Mouse (Mus musculus) heart, postnatal 10 days (tissue): ENCODE results near the gene Cd80. TPM values are rescaled to one million over a fixed set of nuclear protein-coding genes. Genes with fewer than 3 reads are reported as not detected.
"Not testable (repeated sequence)": the region's sequence is repeated elsewhere in the genome, so short reads cannot be mapped to it uniquely, and the experiment has no call there.

Source experiments
- DNase-seq, 2 experiments: peaks; one replicate each; pipeline ENCODE4 v3.0.0; 2021
- intact Hi-C: fragments of 180-260 bp; cut with DNase I; formaldehyde crosslinking; loops from one replicate; pipeline ENCODE4 v1.15.1; 2025
- total RNA-seq, 2 experiments: library from RNA; stranded (reverse); gene quantifications; 2 replicates each; pipeline ENCODE4 v1.2.3; 2021

Gene Cd80
- total RNA-seq, 2 experiments from 2014 or later: 0.53 to 0.84 TPM

DNA sequence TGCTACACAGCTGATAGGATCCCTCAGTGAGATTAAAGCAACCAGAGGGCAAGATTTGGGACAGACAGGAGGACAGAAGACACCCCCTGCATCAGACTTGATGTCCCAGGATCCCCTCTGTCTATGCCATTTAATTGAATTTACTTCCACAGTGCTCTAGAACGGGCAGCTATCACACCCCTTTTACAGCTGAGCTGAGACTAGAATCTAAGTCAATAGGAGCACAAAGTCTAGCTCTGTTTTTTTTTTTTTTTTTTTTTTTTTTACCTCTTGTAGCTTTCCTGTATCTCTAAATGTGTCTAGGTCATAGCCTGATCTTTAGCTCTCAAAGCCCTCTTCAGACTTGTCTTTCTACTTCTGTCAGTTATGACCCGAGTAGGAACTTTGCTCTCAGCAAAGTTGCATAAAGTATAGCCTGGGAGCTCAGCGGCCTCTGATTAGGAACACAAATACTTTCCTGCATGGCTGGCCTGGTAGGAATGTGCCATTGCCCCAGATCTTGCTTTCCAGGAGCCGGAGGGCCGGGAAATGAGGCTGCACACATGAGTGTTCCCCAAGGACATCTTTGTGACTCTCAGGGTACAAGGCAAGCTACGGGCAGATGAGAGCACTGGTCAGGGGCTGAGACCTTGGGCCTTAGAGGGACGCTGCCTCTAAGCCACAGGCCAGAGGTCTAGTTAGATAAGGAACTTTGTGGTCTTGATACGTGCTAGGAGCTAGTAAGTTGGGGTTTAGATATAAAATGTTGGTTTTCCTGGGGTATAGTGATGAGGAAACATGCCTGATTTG, 12.8 kb downstream of the Cd80 start:
- intact Hi-C loops: no loop called here
- DNase-seq: no peak

DNA sequence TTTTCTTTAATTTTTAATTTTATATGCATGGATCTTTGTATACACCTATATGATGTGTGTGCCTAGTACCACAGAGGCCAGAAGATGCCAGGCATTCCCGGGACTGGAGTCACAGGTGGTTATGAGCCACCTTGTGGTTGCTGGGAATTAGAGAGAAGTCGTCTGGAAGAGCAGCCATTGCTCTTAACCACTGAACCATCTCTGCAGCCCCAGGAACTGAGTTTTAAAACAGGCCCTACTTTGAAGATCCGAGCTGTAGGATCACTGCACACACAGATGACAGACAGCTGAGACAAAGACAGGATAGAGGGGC, 13.3 kb downstream of the Cd80 start:
- intact Hi-C loops: no loop called here

DNA sequence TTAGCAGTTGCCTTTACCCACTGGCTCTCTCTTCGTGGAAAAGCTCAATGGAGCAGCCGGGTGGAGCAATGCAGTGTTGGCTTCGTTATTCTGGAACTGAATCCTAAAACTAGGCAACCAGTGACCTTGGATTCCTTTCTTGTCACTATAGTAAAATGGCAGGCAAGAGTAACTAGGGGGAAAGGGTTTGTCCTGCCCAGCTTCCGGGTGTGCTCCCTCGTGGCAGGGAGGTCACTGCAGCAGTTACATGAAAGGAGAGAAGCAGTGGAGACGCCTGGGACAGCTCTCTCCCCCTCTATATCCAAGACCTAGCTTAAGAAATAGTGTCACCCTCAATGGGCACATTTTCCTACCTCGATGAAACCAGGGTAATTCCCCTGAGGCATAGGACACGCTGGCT, 14.1 kb downstream of the Cd80 start:
- DNase-seq: no peak
- intact Hi-C loops: no loop called here

More for the DNA sequence above, 13.3 kb downstream of the Cd80 start:
- DNase-seq: no peak

DNA sequence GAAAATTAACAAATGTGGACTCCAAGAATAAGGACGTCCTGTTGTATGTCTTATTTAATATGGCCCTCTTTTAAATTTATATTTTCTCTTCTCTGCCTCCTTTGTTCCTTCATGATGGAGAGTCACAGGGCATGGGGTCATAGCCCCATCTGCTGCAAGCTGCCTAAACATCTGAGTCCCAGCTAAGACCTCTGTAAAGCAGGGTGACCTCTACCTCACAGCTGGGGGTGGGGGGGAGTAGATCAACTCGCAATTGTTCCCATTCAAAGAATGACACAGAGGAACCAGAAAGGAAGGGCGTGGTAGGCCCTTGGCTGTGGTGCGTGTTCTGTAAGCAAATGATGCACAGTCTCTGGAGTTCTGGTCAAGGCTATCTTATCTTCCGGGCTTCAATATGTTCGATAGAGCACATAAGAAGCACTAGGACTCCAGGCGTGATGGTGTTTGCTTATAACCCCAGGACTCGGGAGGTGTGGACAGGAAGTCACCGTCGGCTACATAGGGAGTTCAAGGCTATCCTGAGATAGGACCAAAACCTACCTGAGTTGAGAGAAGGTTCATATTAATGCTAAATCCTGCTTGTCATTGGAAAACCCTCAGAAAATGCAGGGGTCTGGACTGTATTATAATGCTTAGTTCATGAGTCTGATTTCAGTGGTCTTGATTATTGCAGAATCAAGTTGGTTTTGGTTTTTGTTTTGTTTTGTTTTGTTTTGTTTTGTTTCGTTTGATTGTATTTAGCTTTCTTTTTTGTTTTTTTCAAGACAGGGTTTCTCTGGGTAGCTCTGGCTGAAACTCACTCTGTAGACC, 16.5 kb downstream of the Cd80 start:
- DNase-seq: no peak
- intact Hi-C loops: no loop called here

DNA sequence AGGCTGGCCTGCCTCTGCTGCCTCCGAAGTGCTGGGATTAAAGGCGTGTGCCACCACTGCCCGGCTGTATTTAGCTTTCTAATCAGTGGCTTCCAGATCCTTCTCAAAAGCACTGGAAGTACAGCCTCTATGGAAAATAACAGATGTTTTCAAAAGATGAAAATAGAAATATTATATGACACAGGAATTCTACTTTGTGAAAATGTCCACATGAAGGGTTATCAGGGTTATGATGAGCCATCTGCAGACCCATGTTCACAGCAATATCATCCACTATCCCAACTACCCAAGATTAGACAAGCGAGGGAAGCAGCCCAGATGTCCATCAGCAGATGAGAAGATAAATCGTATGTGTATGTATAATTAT, 17.1 kb downstream of the Cd80 start:
- DNase-seq: no peak
- intact Hi-C loops: no loop called here

DNA sequence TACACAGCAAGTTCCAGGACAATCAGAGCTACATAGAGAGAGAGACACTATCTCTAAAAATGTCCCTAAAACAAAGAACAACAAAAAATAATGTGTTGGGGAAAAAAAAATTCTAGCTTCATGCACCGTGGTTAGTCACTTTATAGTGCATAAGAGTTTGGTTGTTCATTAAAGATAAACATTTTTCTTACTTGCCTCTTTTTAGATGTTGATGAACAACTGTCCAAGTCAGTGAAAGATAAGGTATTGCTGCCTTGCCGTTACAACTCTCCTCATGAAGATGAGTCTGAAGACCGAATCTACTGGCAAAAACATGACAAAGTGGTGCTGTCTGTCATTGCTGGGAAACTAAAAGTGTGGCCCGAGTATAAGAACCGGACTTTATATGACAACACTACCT, 18.3 kb downstream of the Cd80 start:
- intact Hi-C loops: no loop called here
- no peak for DNase-seq

GRCm38 (mm10) chr16:38474677-38475286, 19.4 kb downstream of the Cd80 start:
- intact Hi-C loops: no loop called here

GRCm38 (mm10) chr16:38475681-38476311, 20.4 kb downstream of the Cd80 start:
- no peak for DNase-seq
- intact Hi-C loops: no loop called here

More at GRCm38 (mm10) chr16:38474677-38475286, 19.4 kb downstream of the Cd80 start:
- no peak for DNase-seq

DNA sequence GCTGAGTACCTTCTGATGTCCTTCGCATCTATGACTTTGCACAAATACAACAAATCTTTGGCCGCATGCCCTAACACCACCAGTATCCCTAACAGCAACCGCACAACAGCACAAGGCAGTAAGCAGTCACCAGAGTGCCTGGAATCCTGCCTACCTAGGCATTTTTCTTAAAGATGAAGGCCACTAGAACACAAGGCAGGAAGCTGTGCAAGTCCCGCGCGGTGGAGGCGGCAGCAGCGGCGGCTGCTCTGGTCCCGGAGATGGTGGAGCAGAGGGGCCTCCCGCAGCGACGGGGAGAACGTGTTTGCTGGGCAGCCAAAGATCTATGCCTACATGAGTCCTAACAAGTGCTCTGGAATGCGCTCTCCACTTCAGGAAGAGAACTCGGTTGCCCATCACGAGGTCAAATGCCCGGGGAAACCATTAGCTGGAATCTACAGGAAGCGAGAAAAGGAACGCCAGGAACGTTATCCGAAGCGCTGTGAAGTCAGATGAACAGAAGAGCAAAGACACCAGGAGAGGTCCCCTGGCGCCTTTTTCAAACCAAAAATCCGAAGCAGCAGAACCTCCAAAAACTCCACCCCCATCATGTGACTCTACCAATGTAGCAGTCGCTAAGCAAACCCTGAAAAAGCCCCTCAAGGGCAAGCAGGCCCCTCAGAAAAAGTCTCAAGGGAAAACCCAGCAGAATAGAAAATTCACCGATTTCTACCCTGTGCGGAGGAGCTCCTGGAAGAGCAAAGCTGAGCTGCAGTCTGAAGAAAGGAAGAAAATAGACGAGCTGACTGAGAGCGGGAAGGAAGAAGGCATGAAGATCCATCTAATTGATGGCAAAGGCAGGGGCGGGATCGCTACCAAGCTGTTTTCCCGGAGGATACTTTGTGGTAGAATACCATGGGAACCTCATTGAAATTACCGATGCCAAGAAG, 21.2 kb downstream of the Cd80 start:
- intact Hi-C loops: no loop called here
- DNase-seq: peak; percentile 59 to 70

DNA sequence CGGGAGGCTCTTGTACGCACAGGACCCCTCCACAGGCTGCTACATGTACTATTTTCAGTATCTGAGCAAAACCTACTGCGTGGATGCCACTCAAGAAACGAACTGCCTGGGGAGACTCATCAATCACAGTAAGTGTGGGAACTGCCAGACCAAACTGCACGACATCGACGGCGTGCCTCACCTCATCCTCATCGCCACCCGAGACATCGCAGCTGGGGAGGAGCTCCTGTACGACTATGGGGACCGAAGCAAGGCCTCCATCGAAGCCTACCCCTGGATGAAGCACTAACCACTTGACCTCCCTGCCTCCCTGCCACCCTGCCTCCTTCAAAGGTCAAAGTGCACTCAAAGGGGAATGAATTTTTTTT, 21.9 kb downstream of the Cd80 start:
- DNase-seq, intact Hi-C loops: not testable (repeated sequence)

- intact Hi-C loops: no loop called here
- DNase-seq: no peak
Observed at GRCm38 (mm10) chr16:38478296-38478695, 22.9 kb downstream of the Cd80 start.

DNA sequence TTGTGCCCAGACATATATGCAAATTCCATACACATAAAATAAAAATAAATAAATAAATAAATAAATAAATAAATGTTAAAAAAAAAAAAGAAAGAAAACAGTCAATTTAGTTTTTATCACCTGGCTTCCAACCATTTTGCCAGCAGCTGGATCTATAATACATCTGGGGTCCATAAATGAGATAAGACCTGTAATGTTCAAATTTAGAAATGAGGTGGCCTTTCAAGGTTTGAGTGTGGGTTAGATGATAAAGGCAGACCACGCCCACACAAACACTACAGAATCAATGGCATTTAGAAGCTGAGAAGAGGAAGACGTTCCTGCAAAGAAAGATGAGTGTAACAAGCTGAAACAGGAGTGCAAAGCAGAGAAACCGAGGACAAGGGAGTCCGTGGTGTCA, 26.0 kb downstream of the Cd80 start:
- intact Hi-C loops: loop anchor here (10.0 kb wide), 1 partner anchor 487 kb away; no protein-coding TSS in a partner anchor
- no peak for DNase-seq

DNA sequence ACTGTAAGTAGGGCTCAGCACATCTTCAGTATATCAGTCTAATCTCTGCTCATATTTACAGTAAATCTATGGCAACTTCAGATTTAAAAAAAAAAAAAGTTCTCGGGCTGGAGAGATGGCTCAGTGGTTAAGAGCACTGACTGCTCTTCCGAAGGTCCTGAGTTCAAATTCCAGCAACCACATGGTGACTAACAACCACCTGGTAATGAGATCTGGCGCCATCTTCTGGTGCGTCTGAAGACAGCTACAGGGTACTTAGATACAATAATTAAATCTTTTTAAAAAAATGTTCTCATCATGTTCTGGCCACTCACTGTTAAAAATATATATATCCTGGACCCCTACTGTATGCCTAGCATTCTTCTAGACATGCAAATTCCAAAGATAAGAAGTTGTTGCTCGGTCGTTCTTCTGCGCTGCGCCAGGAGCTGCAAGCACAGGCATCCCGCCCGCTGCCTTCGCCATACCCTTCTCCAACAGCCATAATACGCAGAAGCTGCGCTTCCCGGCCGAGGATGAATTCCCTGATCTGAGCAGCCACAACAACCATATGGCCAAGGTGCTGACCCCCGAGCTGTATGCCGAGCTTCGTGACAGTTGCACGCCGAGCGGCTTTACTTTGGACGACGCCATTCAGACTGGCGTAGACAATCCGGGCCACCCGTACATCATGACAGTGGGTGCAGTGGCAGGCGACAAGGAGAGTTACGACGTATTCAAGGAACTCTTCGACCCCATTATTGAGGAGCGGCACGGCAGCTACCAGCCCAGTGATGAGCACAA, 27.6 kb downstream of the Cd80 start:
- intact Hi-C loops: loop anchor here (2.0 to 10.0 kb wide), 2 partner anchors 138 to 488 kb away; no protein-coding TSS in a partner anchor
- peak; percentile 38 to 63 for DNase-seq

- DNase-seq: no peak
- intact Hi-C loops: loop anchor here (2.0 to 10.0 kb wide), 2 partner anchors 139 to 489 kb away; no protein-coding TSS in a partner anchor
Observed at GRCm38 (mm10) chr16:38483582-38484309, 28.4 kb downstream of the Cd80 start.

DNA sequence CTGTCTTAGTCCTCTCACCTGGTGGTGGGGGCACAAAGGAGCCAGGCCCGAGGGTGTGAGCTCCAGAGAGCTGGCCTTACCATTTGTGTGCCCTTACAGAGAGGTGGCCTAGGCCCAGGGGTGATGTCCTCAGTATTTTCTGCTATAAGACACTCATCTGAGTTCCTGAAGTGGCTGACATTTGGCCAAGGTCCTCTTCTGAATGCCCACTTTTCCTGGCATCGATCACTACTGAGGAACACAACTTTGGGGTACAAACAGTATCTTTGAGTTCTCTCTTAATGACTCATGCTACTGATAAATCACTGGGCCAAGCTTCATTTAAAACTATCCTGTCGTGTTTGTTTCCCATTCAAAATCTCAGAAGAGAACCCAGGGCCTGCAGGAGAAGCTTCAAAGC, 37.2 kb downstream of the Cd80 start:
- no peak for DNase-seq
- intact Hi-C loops: loop anchor here (10.0 kb wide), 1 partner anchor 518 kb away; no protein-coding TSS in a partner anchor

- intact Hi-C loops: loop anchor here (10.0 kb wide), 1 partner anchor 519 kb away; no protein-coding TSS in a partner anchor
- peak; percentile 25 to 38 for DNase-seq
Observed at GRCm38 (mm10) chr16:38493890-38494289, 38.5 kb downstream of the Cd80 start.

- no peak for DNase-seq
- intact Hi-C loops: loop anchor here (10.0 kb wide), 1 partner anchor 522 kb away; no protein-coding TSS in a partner anchor
Observed at GRCm38 (mm10) chr16:38496604-38497140, 41.3 kb downstream of the Cd80 start.

- intact Hi-C loops: no loop called here
- no peak for DNase-seq
Observed at GRCm38 (mm10) chr16:38502469-38502868, 47.1 kb downstream of the Cd80 start.
